Mouse (Mus musculus) G1E (cell line): ENCODE measurements around the gene Rnf220.

Experiments
- CTCF ChIP-seq: IDR thresholded peaks from 2 replicates; pipeline ENCODE4 v1.5.1; 2012; ENCODE audit warnings: low read depth, low read length, inconsistent platforms, mixed read lengths
- GATA1 ChIP-seq: IDR thresholded peaks from 2 replicates; pipeline ENCODE4 v1.6.1; 2012; ENCODE audit warnings: borderline replicate concordance, low read length, inconsistent platforms, mixed read lengths
- GATA2 ChIP-seq: IDR thresholded peaks from 2 replicates; pipeline ENCODE4 v1.6.1; 2012; ENCODE audit warnings: low read depth, low read length, inconsistent platforms, borderline replicate concordance
- TAL1 ChIP-seq: conservative IDR thresholded peaks from 2 replicates; pipeline ENCODE4 v1.6.1; 2012; ENCODE audit warnings: low read depth, low read length, inconsistent platforms, mixed read lengths

DNA sequence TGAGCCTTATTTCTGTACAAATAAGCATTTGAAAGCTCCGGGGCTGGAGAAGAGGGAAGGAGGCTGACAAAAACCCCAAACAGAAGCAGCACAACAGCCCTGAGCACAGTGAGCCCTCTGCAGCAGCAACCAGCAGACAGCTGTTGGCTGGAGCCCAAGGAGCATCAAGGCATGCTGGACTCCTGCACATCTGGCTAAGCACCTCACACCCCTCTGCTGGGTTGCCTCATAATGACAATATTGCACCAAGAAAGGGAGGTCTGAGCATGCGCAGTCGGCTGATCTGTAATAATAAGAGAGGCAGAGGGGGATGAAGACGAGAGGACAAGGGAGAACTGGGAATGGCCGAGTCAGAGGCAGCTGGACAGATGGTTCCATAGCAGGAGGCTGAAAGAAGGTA, 19.5 kb downstream of the Rnf220 start:
- TF ChIP-seq CTCF (no peak), GATA1 (no peak), TAL1 (no peak), GATA2 (no peak)
